Mouse (Mus musculus) C2C12 (cell line): ENCODE data around the gene Abhd17a. TPM values are rescaled to one million over a fixed set of nuclear protein-coding genes. Genes with fewer than 3 reads are reported as not detected.

ENCODE experiments used
- H3K27me3 ChIP-seq: one replicate; pipeline ENCODE4 v1.6.1; 2011; ENCODE audit not compliant: control insufficient read depth, insufficient read depth, insufficient read length
- H3K36me3 ChIP-seq: one replicate; pipeline ENCODE4 v1.6.1; 2011; ENCODE audit not compliant: control insufficient read depth, insufficient read depth
- H3K4me3 ChIP-seq: one replicate; pipeline ENCODE4 v1.5.1; 2011; ENCODE audit warnings: mild to moderate bottlenecking, control low read depth; ENCODE audit not compliant: poor library complexity, insufficient read depth, severe bottlenecking
- H3K79me2 ChIP-seq: one replicate; pipeline ENCODE4 v1.6.1; 2011; ENCODE audit not compliant: control insufficient read depth, insufficient read depth
- H3K79me3 ChIP-seq: one replicate; pipeline ENCODE4 v1.6.1; 2011; ENCODE audit warnings: low read depth, control low read depth
- H3ac ChIP-seq: one replicate; pipeline ENCODE3; 2011; ENCODE audit warnings: low read depth; ENCODE audit not compliant: control insufficient read depth, insufficient read length
- CEBPB ChIP-seq: IDR thresholded peaks from one replicate; pipeline ENCODE4 v1.6.1; 2011; ENCODE audit warnings: low read depth, mild to moderate bottlenecking, control low read depth, moderate library complexity
- CTCF ChIP-seq: IDR thresholded peaks from one replicate; pipeline ENCODE4 v1.5.1; 2011; ENCODE audit not compliant: control insufficient read depth, insufficient read depth, insufficient read length
- FOSL1 ChIP-seq: IDR thresholded peaks from one replicate; pipeline ENCODE4 v1.8.0; 2011; ENCODE audit warnings: mild to moderate bottlenecking, low read length; ENCODE audit not compliant: poor library complexity, insufficient read depth, severe bottlenecking
- MAX ChIP-seq: IDR thresholded peaks from one replicate; pipeline ENCODE4 v1.6.1; 2011; ENCODE audit warnings: mild to moderate bottlenecking, control low read depth
- MYOD1 ChIP-seq: IDR thresholded peaks from one replicate; pipeline ENCODE4 v1.6.1; 2011; ENCODE audit warnings: low read depth; ENCODE audit not compliant: control insufficient read depth, insufficient read length
- MYOG ChIP-seq: IDR thresholded peaks from one replicate; pipeline ENCODE4 v1.6.1; 2011; ENCODE audit not compliant: control insufficient read depth, insufficient read length; ENCODE audit errors: extremely low read depth
- USF1 ChIP-seq: IDR thresholded peaks from one replicate; pipeline ENCODE4 v1.6.1; 2011; ENCODE audit warnings: low read depth, mild to moderate bottlenecking, control low read depth, moderate library complexity
- microRNA-seq: library from miRNA; unstranded; fragments of <30 nt; microRNA quantifications from one replicate; pipeline ENCODE4, GENCODE M21; 2019; ENCODE audit warnings: borderline microRNAs expressed
- polyA plus RNA-seq: library from polyadenylated mRNA; unstranded; fragments of >200 nt; fragmentation: generic; extraction: Trizol; gene quantifications from one replicate; pipeline ENCODE4 v1.2.1, GENCODE M21; 2012; ENCODE audit warnings: missing spikeins

Abhd17a gene
- polyA plus RNA-seq, 1 experiment: 103 TPM

DNA sequence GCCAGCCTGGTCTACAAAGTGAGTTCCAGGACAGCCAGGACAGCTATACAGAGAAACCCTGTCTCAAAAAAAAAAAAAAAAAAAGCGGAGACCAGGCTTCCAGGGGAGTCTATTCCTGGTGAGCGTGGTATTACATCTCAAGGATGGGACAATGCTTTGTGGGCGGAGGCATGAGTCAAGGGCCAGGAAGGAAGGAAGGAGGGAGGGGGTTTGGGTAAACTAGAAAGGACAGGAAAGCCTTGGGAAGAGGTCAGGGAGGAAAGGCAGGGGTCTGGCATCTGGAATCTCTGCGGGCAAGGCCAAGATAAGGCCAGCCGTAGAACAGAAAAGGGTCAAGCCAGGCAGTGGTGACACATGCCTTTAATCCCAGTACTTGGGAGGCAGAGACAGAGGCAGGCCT, 50.6 kb downstream of the Abhd17a start:
- TF ChIP-seq MYOG (no peak), USF1 (no peak), MAX (no peak), MYOD1 (no peak), CTCF (no peak), FOSL1 (no peak), CEBPB (no peak)
- Histone ChIP-seq H3K79me2 (no peaks in the 10 kb centered on the region), H3K36me3 (peaks cover 38% of the 10 kb centered on the region), H3K27me3 (no peaks in the 10 kb centered on the region), H3ac (no peak overlapping the region), H3K4me3 (no peak overlapping the region), H3K79me3 (no peaks in the 10 kb centered on the region)

DNA sequence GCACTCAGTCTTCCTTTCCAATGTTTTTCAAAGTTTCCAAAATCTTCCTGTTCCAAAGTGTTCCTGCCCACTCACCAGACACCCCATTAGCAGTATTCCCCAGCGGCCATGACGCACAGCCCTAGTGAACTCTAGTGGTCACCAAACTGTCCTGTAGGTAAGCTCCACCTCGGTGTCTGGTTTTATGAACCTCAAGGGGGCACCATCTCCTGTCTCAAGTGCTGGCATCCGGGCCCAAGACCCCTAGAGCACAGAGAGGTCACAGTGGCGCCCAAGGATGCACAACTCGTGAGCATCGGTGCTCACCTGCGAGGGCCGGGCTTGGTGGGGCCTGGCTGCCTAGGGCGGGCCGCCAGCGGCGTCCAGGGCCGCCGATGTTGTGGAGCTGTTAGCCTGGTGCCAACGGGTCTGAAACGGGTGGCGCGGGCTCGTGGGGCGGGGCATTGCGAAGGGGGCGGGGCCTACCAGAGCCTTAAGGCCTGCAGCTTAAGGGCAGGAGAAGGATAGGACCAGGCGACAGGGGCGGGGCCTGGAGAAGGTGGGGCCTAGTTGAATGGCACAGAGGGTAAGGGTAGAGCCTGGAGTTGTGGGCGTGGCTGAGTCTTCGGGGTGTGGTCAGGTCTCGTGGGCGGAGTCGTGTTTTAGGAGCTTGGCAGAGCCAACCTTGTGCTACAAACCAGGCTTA, 51.3 kb downstream of the Abhd17a start, which contains the start of gene Atp8b3:
Gene Atp8b3 (minus strand): TSS at position 415 of the 685 bp plus-strand sequence.
- no peak for TF ChIP-seq USF1
- TF ChIP-seq CTCF: no peak
- TF ChIP-seq MYOG: no peak
- TF ChIP-seq FOSL1: no peak
- Histone ChIP-seq H3K79me2 (no peaks in the 10 kb centered on the region), H3K36me3 (peaks cover 32% of the 10 kb centered on the region), H3K4me3 (no peak within 1 kb of the TSS), H3ac (peak within 1 kb of the TSS; percentile 5), H3K79me3 (no peaks in the 10 kb centered on the region), H3K27me3 (no peaks in the 10 kb centered on the region)

DNA sequence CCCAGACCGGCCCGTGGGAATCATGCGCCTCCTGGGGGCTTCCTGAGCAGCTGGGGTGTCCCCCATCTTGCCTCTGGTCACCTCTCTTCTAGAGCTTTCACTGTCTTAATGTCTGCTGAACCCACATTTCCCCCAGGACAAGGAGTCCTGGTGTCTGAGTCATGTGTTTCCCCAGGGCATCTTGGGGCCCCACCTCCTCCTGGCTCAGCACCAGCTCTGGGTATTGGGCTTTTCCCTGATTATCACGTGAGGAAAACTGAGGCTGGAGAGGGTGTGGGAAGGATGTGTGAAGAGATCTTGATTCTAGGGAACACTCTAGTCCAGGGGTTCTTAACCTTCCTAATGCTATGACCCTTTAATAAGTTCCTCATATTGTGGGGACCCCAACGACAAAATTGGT, 52.0 kb downstream of the Abhd17a start:
- Histone ChIP-seq H3K27me3 (no peaks in the 10 kb centered on the region), H3K4me3 (no peak overlapping the region)

DNA sequence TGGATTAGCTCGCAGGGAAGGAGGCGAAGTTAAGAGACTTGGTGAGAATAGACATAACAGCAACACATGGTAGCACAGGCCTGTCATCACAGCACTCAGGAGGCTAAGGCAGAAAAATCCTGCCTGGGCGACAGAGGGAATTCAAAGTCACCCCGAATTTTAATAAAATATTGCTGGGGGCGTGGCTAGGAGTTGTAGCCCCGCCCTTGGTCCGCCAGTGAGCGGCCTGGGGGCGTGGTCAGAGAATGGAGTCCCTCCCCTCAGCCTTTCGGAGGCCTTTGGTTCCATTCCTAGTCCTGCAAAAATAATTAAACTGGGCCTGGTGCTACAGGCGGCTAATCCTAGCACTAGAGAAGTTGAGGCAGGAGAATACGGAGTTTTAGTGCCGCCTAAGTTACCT, 54.4 kb downstream of the Abhd17a start:
- H3K4me3 ChIP-seq: no peak overlapping the region
- H3K79me2 ChIP-seq: no peaks in the 10 kb centered on the region
- H3K79me3 ChIP-seq: no peaks in the 10 kb centered on the region
- H3ac ChIP-seq: no peak overlapping the region
- no peak for TF ChIP-seq MYOG
- no peak for TF ChIP-seq FOSL1
- no peak for TF ChIP-seq MYOD1
- no peak for TF ChIP-seq CEBPB
- TF ChIP-seq USF1: no peak
- no peak for TF ChIP-seq CTCF
- no peak for TF ChIP-seq MAX
- peaks cover 4% of the 10 kb centered on the region for H3K36me3 ChIP-seq
- H3K27me3 ChIP-seq: no peaks in the 10 kb centered on the region

More for the DNA sequence above, 52.0 kb downstream of the Abhd17a start:
- Histone ChIP-seq H3ac (no peak overlapping the region), H3K36me3 (peaks cover 26% of the 10 kb centered on the region), H3K79me3 (no peaks in the 10 kb centered on the region), H3K79me2 (no peaks in the 10 kb centered on the region)
- TF ChIP-seq MYOG (no peak), USF1 (peak; percentile 92), FOSL1 (peak; percentile 24), MAX (peak; percentile 22), MYOD1 (no peak), CEBPB (no peak), CTCF (no peak)

DNA sequence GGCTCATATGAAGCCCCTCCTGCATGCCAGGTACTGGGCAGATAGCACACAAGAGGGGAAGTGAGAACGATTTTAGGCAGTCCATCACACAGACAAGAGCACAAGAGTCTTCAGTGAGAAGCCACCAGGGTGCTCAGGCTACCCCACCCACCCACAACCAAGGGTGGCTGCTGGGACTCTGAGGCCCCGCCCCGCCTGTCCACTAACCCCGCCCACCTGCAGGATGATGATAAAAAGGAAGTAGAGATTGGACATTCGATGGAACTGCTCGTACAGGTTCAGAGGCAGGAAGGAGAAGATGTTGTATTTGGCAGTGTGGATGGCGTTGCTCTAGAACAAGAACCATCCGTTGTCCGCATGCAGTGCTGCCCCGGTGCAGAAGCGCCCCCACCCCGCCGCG, 55.1 kb downstream of the Abhd17a start:
- H3K27me3 ChIP-seq: no peaks in the 10 kb centered on the region
- H3K79me2 ChIP-seq: no peaks in the 10 kb centered on the region
- no peaks in the 10 kb centered on the region for H3K36me3 ChIP-seq
- no peaks in the 10 kb centered on the region for H3K79me3 ChIP-seq
- no peak overlapping the region for H3K4me3 ChIP-seq
- TF ChIP-seq MYOD1: no peak
- no peak for TF ChIP-seq MAX
- TF ChIP-seq CTCF: no peak
- TF ChIP-seq MYOG: no peak
- TF ChIP-seq USF1: no peak
- H3ac ChIP-seq: no peak overlapping the region

DNA sequence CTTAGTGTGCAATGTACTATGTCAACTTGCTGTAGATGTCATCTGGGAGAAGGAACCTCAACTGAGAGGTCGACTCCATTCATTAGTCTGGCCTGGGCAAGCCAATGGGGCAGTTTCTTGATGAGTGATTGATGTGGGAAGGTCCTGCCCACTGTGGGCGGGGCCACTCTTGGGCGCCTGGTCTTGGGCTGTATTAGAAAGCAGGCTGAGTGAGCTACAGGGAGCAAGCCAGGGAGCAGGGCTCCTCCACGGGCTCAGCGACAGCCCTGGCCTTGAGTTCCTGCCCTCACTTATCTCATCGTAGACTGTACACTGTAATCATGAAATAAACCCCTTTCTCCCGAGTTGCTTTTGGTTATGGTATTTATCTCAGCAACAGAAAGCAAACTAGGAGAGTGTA, 56.4 kb downstream of the Abhd17a start:
- Histone ChIP-seq H3ac (no peak overlapping the region), H3K27me3 (peaks cover 12% of the 10 kb centered on the region), H3K79me3 (no peaks in the 10 kb centered on the region), H3K36me3 (no peaks in the 10 kb centered on the region), H3K79me2 (no peaks in the 10 kb centered on the region), H3K4me3 (no peak overlapping the region)
- no peak for TF ChIP-seq MYOG

Small RNA genes lying within 50 kb of the gene (microRNA-seq; reads per million reads assigned to microRNA genes)
- gene Mir6912: 0.40 reads per million, percentile 3 among the genes with 10 or more reads in this experiment

Other genes starting within 250 kb of the Abhd17a start
- 18.3 TPM for gene Adamtsl5, start 241.9 kb downstream of the Abhd17a start, polyA plus RNA-seq
- not detected for gene Plk5, start 233.9 kb downstream of the Abhd17a start, polyA plus RNA-seq
- gene Mex3d, start 202.7 kb downstream of the Abhd17a start, polyA plus RNA-seq: 37.4 TPM
- gene Mbd3, start 190.8 kb downstream of the Abhd17a start, polyA plus RNA-seq: 326 TPM
- gene Uqcr11, start 183.5 kb downstream of the Abhd17a start, polyA plus RNA-seq: 1,025 TPM
- gene Tcf3, start 156.7 kb downstream of the Abhd17a start, polyA plus RNA-seq: 111 TPM
- not detected for gene Onecut3, start 95.5 kb downstream of the Abhd17a start, polyA plus RNA-seq
- gene Atp8b3, start 51.2 kb downstream of the Abhd17a start, polyA plus RNA-seq: 0.13 TPM
- 23.0 TPM for gene Rexo1, start 28.8 kb downstream of the Abhd17a start, polyA plus RNA-seq
- gene Klf16, start 13.0 kb downstream of the Abhd17a start, polyA plus RNA-seq: 21.0 TPM
- 119 TPM for gene Scamp4, start 12.5 kb upstream of the Abhd17a start, polyA plus RNA-seq
- 11.1 TPM for gene Adat3, start 12.5 kb upstream of the Abhd17a start, polyA plus RNA-seq
- gene Gm49322, start 15.7 kb upstream of the Abhd17a start, polyA plus RNA-seq: 1.0 TPM
- gene Csnk1g2, start 32.5 kb upstream of the Abhd17a start, polyA plus RNA-seq: 165 TPM
- 53.8 TPM for gene Btbd2, start 66.7 kb upstream of the Abhd17a start, polyA plus RNA-seq
- 61.4 TPM for gene Mknk2, start 87.8 kb upstream of the Abhd17a start, polyA plus RNA-seq
- 34.2 TPM for gene Mob3a, start 111.6 kb upstream of the Abhd17a start, polyA plus RNA-seq
- gene Izumo4, start 111.8 kb upstream of the Abhd17a start, polyA plus RNA-seq: 0.43 TPM
- gene Ap3d1, start 151.9 kb upstream of the Abhd17a start, polyA plus RNA-seq: 51.3 TPM
- 19.1 TPM for gene Dot1l, start 164.9 kb upstream of the Abhd17a start, polyA plus RNA-seq
- gene Sf3a2, start 207.9 kb upstream of the Abhd17a start, polyA plus RNA-seq: 106 TPM
- gene Plekhj1, start 208.3 kb upstream of the Abhd17a start, polyA plus RNA-seq: 74.8 TPM
- 0.87 TPM for gene Amh, start 214.9 kb upstream of the Abhd17a start, polyA plus RNA-seq
- gene Jsrp1, start 223.2 kb upstream of the Abhd17a start, polyA plus RNA-seq: 29.2 TPM
- 1,494 TPM for gene Oaz1, start 236.3 kb upstream of the Abhd17a start, polyA plus RNA-seq